Mouse (Mus musculus): ENCODE measurements at regions not wholly inside any gene's neighbourhood (a gene's known extent, or its start where the extent isn't known, plus 50 kb on each side); places are given as distances from the start of the nearest gene placed in this dataset.

GRCm38 (mm10) chr8:88417307-88418095 is 55.5 kb upstream of the Brd7 start:
- DNase-seq (ENCODE audit: low spot score in 2 of 2), result peak; percentile 20 to 27

GRCm38 (mm10) chr8:88423264-88423663 is 61.3 kb upstream of the Brd7 start:
- DNase-seq (ENCODE audit: low spot score in 2 of 2), result no peak

DNA sequence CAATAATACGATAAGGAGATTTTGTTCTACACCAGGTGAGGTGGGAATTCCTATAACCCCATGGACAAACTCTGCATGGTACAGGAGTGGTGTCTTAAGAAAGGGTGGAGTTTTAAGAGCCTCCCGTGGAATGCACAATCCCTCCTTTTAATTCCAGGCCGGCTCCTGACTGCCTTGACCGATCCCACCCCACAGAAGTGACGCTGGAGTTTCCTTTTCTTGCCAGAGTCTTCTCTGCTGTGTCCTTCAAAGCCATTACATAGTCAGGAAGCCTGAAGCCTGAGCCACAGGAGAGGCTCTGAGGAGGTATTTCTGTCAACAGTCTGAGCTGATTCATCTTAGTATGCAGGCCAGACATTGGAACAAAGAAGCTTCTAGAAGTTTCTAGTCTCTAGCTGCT is 66.6 kb upstream of the Brd7 start:
- DNase-seq (ENCODE audit: low spot score in 2 of 2), result no peak

DNA sequence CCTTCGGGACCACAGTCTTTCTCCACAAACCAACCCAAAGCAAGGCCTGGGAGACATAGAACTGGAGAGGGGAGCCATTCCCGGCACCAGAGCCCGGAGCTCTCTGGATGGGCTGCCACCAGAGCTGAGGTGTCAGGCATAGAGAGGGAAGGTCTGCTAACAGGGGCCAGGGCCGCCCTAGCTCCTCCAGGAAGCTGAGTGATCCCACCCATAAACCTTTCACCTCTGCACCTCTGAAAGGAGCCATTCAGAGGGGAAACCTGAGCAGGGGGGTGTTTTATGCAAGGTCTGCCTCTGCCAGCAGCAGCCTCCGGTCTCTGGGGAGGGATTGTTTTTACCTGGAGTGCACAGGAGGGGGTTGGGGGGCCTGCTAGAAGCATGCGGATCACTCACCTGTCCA is 69.4 kb upstream of the Brd7 start:
- DNase-seq (ENCODE audit: low spot score in 2 of 2), result no peak

- no peak for DNase-seq (ENCODE audit: low spot score in 2 of 2)
Measured at GRCm38 (mm10) chr8:88435686-88436085, 73.7 kb upstream of the Brd7 start.

DNA sequence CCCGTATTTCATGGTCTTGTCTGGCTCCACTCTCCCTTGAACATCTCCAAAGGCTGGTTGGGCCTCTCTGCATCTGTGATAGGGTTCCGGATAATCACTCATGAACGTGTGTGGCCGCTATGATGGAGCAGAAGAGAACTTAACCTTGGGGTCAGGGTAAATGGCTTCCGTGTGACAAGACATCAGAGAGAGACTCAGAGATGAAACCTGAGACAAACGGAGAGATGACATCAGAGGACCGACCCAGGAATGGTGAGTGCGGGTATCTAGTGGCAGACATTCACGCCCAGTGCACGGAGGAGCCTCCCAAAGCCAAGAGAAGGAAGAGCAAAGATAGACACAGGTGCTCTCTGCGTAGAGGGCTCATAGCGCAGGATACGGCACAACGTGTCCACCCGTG is 78.2 kb upstream of the Brd7 start:
- DNase-seq (ENCODE audit: low spot score in 2 of 2), result no peak

- no peak for DNase-seq (ENCODE audit: low spot score in 2 of 2)
Measured at GRCm38 (mm10) chr8:88443397-88443796, 77.8 kb upstream of the Nkd1 start.

DNA sequence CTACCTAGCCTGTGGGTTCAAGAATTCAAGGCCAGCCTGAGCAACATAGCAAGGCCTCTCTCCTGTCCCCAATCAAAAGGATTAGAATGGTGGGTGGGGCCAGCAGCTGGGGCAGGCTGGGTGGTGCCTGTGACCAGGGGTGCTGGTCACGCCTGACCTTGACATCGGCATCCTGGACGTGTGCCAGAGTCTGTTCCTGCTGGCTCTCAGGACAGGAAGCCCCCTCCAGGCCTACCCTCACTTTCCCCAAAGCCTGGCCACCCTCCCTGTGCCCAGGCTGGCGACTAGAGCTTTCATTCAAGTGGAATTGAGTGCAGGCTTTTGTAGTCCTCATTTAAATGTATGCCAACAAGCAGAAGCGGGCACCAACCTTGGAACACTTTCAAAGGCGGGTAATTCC is 73.7 kb upstream of the Nkd1 start:
- DNase-seq (ENCODE audit: low spot score in 2 of 2), result no peak

- no peak for DNase-seq (ENCODE audit: low spot score in 2 of 2)
Measured at GRCm38 (mm10) chr8:88447844-88448535, 73.2 kb upstream of the Nkd1 start.

DNA sequence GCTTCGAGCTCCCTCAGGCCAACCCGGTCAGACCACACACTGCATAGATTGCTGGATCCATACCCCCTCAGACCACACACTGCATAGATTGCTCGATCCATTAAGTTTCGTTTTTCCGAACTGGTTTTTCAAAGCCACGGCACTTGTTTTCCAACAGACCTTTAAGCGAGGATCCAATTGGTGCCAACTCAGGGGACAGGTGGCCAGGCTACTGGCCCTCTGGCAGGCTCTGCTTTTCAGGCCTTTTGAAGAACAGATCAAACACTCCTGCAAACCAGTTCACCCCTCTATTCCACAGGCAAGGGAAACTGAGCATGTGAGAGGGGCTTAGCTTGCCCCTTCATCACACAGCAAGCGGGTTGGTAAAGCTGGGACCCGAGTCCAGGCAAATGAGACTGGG is 72.2 kb upstream of the Nkd1 start:
- no peak for DNase-seq (ENCODE audit: low spot score in 2 of 2)

GRCm38 (mm10) chr8:88449534-88449933 is 71.6 kb upstream of the Nkd1 start:
- DNase-seq (ENCODE audit: low spot score in 2 of 2), result no peak

GRCm38 (mm10) chr8:88450864-88451657 is 70.1 kb upstream of the Nkd1 start:
- DNase-seq (ENCODE audit: low spot score in 2 of 2), result no peak

DNA sequence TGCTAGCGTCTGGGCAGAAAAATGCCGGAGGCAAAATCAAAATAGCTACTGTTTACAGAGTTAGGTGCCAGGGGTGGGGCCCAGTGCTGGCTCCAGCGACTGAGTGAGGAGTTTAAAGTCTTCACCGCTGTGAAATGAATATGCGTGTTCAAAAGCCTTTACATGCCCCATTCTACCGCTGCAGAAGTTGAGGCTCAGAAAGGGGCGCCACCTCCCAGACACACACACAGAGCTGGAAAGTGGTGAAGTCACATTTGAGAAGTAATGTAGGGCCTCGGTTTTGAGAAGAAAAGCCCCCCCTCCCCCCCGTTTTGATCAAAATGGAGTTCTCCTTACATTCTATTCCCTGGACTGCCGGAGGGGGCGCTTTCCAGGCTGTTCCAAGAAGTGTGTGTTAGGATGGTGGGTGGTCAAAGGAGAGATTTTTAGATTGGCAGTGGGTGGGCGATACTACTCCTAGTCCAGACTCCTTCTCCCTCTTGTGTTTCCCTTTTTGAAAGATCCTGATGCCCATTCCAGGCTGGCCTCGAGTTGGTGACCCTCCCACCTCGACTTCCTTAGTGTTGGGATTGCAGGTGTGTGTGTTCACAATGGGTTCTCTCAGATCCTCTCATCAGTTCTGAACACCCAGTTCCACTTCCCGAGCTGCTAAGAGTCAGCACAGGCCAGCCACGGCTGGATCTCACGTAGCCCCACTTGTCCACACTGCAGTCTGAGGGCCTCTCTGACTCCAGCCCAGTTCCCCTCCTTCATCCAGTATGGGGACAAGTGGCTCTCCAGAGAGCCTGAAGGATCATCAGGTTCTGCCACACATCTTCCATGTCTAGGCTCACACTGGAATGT is 69.3 kb upstream of the Nkd1 start:
- no peak for DNase-seq (ENCODE audit: low spot score in 2 of 2)

DNA sequence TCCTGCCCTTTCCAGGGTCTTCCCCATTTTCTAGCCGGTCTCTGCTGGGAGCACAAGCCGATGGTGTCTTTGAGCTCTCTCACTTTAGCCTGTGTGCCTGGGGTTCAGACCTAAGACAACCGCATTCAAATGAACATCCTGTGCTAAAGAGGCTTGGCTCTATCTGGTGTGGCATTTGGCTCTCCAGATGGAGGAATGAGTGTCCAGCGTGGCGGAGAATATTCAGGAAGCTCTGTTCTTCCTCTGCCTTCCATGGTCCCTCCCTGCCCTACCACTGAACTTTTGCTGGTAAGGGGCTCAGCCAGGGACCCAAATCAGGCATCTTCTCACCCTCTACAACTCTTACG is 68.7 kb upstream of the Nkd1 start:
- no peak for DNase-seq (ENCODE audit: low spot score in 2 of 2)

DNA sequence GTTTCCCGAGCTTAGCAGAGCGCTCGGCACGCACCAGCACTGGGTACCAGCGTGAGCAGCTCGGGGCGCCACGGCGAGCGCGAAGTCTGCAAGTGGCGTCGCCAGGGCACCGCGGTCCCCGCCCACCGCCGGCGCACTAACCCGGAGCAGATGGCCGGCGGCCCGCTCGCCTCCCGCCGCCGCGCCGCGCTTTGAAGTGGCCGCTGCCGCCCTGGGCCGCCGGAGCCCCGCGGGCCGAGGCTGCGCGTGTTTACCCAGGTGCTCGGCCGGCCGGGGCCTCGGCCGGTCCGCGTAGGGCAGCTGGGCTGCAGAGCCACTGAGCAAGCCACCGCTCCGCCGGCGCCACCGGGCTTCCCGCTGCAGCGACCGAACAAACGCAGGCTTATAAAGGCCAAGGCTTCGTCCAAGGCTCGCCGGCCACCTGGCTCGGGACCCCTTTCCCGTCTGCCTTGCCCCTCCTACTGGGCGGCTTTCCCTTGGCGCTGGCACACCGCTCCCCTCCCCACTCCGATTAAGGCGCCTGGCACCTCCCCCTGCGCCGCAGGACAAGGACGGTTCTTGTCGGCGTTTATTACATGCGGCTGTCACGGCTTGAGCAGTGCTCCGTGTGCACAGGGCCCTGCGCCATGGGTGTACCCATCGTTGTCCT is 67.0 kb upstream of the Nkd1 start:
- peak; percentile 23 to 24 for DNase-seq (ENCODE audit: low spot score in 2 of 2)

DNA sequence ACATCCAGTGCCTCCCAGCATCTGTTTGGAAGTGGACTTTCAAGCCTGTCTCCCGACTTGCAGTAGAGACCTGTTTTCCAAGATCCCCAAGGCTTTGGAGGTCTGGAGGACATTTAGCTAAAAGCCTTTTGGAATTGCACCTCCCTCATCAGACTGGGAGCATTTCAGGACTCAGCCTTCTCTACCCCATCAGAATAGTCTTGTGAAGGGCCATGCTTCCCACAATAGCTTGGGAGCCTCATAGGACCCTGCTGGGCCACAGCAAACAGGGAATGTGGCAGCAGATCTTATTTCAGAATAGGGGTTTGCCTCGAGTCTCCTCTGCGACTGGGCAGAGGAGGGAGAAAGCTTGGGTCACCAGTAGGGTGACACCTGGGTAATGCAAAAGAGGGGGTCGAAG is 66.2 kb upstream of the Nkd1 start:
- no peak for DNase-seq (ENCODE audit: low spot score in 2 of 2)

GRCm38 (mm10) chr8:88455434-88456020 is 65.6 kb upstream of the Nkd1 start:
- DNase-seq (ENCODE audit: low spot score in 2 of 2), result no peak

- DNase-seq (ENCODE audit: low spot score in 2 of 2), result no peak
Measured at GRCm38 (mm10) chr8:88459197-88459596, 62.0 kb upstream of the Nkd1 start.

DNA sequence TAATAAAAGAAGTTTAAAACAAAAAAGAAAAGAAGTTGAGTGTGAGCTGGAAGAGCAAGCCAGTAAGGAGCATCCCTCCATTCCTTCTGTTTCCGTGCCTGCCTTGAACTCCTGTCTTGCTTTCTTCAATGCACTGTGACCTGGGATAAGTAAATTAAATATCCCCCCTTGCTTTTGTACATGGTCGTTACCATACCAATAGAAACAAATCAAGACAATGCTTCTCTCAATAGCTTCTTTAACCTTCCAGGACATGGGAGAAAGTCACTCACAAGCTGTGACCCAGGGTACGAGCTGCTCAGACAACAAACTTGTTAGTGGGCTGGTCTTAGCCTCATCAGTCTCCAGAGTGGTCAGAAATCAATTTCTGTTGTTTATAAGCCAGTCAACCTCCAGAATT is 53.4 kb upstream of the Nkd1 start:
- DNase-seq (ENCODE audit: low spot score in 2 of 2), result no peak

GRCm38 (mm10) chr8:88470931-88471455 is 50.2 kb upstream of the Nkd1 start:
- DNase-seq (ENCODE audit: low spot score in 2 of 2), result no peak

Measured in frontal cortex, postnatal 25 days (tissue).